Mouse (Mus musculus): Measurements from ENCODE around the gene Gal3st2b.
"Not testable (repeated sequence)": the region's sequence is repeated elsewhere in the genome, so short reads cannot be mapped to it uniquely, and the experiment has no call there.

Gene Gal3st2b

DNA sequence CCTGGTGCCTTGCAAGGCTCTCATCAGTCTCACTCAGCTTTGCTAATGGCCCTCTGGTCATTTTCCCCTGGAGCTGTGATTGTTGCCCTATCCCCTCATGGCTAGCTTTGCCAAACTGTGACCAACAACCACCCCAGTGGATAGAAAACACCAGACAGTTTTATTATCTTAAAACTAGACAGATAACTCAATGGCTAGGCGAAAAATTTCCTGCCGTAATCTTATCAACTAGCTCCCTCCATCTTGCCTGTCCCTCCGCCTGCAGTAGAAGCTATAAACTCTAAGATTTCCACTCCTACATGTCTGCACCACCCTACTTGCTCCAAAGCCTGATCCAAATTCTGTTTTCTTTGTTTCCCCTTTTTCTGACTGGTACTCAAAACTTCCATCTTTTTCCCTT, 68.1 kb downstream of the Gal3st2b start:
- no peak for DNase-seq

DNA sequence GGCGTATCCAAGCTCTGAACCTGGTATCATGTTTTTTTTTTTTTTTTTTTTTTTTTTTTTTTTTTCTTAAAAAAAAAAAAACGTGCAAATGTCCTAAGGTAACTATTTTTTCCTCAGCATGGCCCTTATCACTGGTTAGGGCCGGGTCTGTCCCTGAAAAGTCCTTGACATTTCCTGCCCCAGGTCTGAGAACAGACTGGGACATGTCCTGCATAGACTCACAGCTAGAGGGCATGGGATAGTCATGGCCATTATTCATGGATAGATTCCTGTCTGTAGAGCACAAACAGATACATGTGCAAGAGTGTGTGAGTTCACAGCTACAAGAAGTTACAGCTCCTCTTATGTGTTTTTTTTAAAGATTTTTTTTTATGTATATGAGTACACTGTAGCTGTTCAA, 70.7 kb downstream of the Gal3st2b start:
- no peak for DNase-seq

DNA sequence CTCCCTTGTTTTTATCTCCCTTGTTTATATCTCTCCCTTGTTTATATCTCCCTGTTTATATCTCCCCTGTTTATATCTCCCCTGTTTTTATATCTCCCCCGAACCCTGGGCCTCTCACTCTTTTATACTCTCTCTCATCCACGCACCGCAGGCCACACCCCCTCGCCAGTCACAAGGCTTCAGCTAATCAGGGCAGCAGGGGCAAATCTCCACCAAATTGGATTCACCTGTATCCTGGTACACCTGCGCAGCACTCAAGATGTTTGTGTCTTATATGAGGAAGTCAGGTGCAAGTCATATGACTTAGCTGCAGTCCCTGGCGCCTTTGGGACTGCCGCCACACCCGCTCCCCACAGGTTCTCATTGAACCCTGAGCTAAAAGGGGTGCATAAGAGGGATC, 72.1 kb downstream of the Gal3st2b start, which contains the start of gene Gal3st2c:
TSS of gene Gal3st2c (plus strand) at position 301 of the 400 bp plus-strand sequence.
- DNase-seq = not testable (repeated sequence)

GRCm38 (mm10) chr1:93991068-93991467, 73.0 kb downstream of the Gal3st2b start:
- DNase-seq = not testable (repeated sequence)

- DNase-seq = not testable (repeated sequence)
Observed at GRCm38 (mm10) chr1:93991491-93991890, 73.4 kb downstream of the Gal3st2b start.

All from right cerebral cortex, postnatal 25 days (tissue).